Mouse (Mus musculus) right cerebral cortex, adult 18-20 months (tissue): ENCODE results near the gene Olfr1301.

Experiments used
- DNase-seq: peaks from one replicate; pipeline ENCODE4 v3.0.0; 2022; ENCODE audit warnings: mixed read lengths

Gene Olfr1301

GRCm38 (mm10) chr2:111750706-111751105, at the start of gene Olfr1301:
Olfr1301 (plus strand) TSS chr2:111751006.
- DNase-seq: no peak

DNA sequence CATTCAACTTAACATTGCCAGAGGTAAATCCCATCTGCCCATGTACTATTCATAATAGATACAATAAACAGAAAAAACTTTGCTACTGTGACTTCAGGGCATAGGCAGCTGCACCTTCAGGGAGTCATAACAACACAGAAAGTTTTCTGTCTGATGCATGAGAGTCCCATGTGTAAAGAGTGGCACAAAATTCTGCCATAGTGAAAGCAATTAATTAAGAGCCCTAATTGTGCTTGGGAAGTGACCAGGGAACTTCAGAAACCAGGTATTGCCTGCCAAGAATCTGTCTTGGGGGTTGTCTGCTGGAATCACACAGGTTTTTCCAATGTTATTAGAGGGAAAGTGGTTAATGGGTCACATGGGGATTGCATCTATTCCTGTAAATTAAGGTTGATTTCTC, 24.1 kb upstream of the Olfr1301 start:
- DNase-seq: no peak

- DNase-seq: no peak
These were observed 26.3 kb downstream of the Olfr1301 start, which contains the start of gene Olfr1302 for GRCm38 (mm10) chr2:111777129-111777528. Olfr1302 (plus strand) TSS chr2:111777429.
